Mouse (Mus musculus) right cerebral cortex, postnatal 4 days (tissue): ENCODE data around the gene Knop1.

Source experiments
- DNase-seq: peaks from one replicate; pipeline ENCODE4 v3.0.0-alpha.2; 2022

Knop1 gene

DNA sequence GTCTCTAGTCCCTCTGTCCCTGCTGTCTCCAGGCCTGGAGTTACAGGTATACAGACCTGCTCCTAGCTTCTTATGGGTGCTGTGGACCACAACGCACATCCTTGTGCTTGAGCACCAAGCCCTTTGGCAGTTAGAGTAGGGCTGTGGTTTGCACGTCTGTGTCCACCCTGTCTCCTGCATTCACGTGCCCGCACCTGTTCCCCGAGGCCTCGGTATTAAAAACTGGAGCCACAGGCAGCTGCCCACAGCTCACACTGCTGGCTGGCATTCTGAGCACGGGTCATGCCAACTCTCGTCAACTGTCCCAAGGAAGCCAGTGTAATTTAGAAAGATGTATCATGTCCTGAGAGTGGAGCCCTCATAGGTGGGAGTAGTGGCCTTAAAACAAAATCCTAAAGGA is 60.3 kb downstream of the Knop1 start:
- no peak for DNase-seq

DNA sequence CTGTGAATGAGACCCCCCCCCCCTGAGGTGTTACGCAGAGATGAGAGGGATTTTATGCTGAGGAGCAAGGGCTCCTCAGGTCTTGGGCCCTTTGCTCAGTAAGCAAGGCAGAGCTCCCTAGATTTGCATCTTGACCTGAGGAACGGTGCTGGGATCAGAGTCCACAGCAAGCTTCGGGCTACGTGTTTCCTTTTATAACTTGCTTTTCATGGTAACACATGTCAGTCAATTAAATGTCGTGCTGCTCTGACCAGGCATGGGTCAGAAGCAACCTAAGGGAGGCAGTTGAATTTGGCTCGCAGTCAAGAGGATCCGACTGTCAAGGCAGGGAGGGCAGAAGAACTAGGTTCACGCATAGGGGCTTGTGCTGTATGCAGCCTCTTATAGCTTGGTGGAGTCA is 62.2 kb downstream of the Knop1 start:
- no peak for DNase-seq
